Mouse (Mus musculus) spleen, adult 2 months (tissue): Measurements from ENCODE around the gene Agpat4. TPM values are rescaled to one million over a fixed set of nuclear protein-coding genes. Genes with fewer than 3 reads are reported as not detected.

Source experiments
- DNase-seq, 2 experiments: peaks; one replicate each; pipeline versions ENCODE4 v3.0.0 to v3.0.0-alpha.2; 2012 to 2021; ENCODE audit warnings: low spot score in 2 of 2, low read depth in 1 of 2
- H3K27ac ChIP-seq: fragments of 200-500 bp; 2 replicates; pipeline ENCODE4 v1.5.1; 2012; ENCODE audit warnings: low read length, inconsistent platforms; ENCODE audit not compliant: insufficient read depth
- H3K27me3 ChIP-seq: fragments of 200-500 bp; 2 replicates; pipeline ENCODE4 v1.6.1; 2012; ENCODE audit warnings: mild to moderate bottlenecking, moderate library complexity, low read length, inconsistent platforms; ENCODE audit not compliant: control insufficient read depth, insufficient read depth
- H3K36me3 ChIP-seq: fragments of 200-500 bp; 2 replicates; pipeline ENCODE4 v1.6.1; 2012; ENCODE audit warnings: mild to moderate bottlenecking, low read length, inconsistent platforms; ENCODE audit not compliant: control insufficient read depth, insufficient read depth
- H3K4me1 ChIP-seq: fragments of 200-500 bp; 2 replicates; pipeline ENCODE4 v1.6.1; 2011; ENCODE audit warnings: inconsistent platforms; ENCODE audit not compliant: control insufficient read depth, insufficient read depth, insufficient read length
- H3K4me3 ChIP-seq: fragments of 200-500 bp; 2 replicates; pipeline ENCODE4 v1.5.1; 2011; ENCODE audit warnings: mild to moderate bottlenecking, inconsistent platforms; ENCODE audit not compliant: insufficient read depth, insufficient read length; ENCODE audit errors: extremely low read depth
- CTCF ChIP-seq: fragments of 200-500 bp; IDR thresholded peaks from 2 replicates; pipeline ENCODE4 v1.5.1; 2011; ENCODE audit warnings: mild to moderate bottlenecking, inconsistent platforms; ENCODE audit not compliant: insufficient read depth, insufficient read length, insufficient replicate concordance; ENCODE audit errors: extremely low read depth
- POLR2A ChIP-seq: fragments of 200-500 bp; IDR thresholded peaks from 2 replicates; pipeline ENCODE4 v1.6.1; 2011; ENCODE audit warnings: low read depth, low read length, inconsistent platforms
- WGBS: fragments of 180-500 bp; shearing (Covaris S2); methylation state at CpG from one replicate; pipeline ENCODE4 v1.1.7; 2018; 5-methylcytosine and 5-hydroxymethylcytosine counted together
- polyA plus RNA-seq: library from polyadenylated mRNA; depleted of rRNA; stranded (reverse); fragments of >200 nt; gene quantifications from 2 replicates; pipeline ENCODE4 v1.2.3, GENCODE M21; 2012

Agpat4 gene
- polyA plus RNA-seq, 1 experiment, result 14.4 TPM

GRCm38 (mm10) chr17:12207022-12207548 is 88.6 kb downstream of the Agpat4 start:
- WGBS, result 61% methylated on average over 1 of the region's 1 CpGs
- Histone ChIP-seq H3K36me3 (no peaks in the 10 kb centered on the region), H3K27me3 (no peaks in the 10 kb centered on the region), H3K4me3 (no peak overlapping the region), H3K27ac (no peak overlapping the region), H3K4me1 (peaks cover 8% of the 10 kb centered on the region; the same call in 1 of the 2 replicates)
- DNase-seq, result no peak
- no peak for TF ChIP-seq POLR2A
- TF ChIP-seq CTCF, result no peak

GRCm38 (mm10) chr17:12209481-12209880 is 91.0 kb downstream of the Agpat4 start:
- Histone ChIP-seq H3K27ac (no peak overlapping the region), H3K4me1 (peaks cover 8% of the 10 kb centered on the region; the same call in 1 of the 2 replicates), H3K4me3 (no peak overlapping the region), H3K27me3 (no peaks in the 10 kb centered on the region), H3K36me3 (no peaks in the 10 kb centered on the region)
- TF ChIP-seq POLR2A, result no peak
- TF ChIP-seq CTCF, result no peak
- 83% methylated on average over 4 of the region's 4 CpGs for WGBS
- DNase-seq, result no peak

GRCm38 (mm10) chr17:12210544-12211132 is 92.1 kb downstream of the Agpat4 start:
- H3K36me3 ChIP-seq, result no peaks in the 10 kb centered on the region
- H3K27me3 ChIP-seq, result no peaks in the 10 kb centered on the region
- H3K27ac ChIP-seq, result no peak overlapping the region
- H3K4me1 ChIP-seq, result peaks cover 7% of the 10 kb centered on the region; the same call in 1 of the 2 replicates
- H3K4me3 ChIP-seq, result no peak overlapping the region
- no peak for TF ChIP-seq POLR2A
- TF ChIP-seq CTCF, result peak; percentile 97
- 28% methylated on average over 8 of the region's 8 CpGs for WGBS
- DNase-seq, result peak; percentile 42 to 82

- no peak for TF ChIP-seq CTCF
- TF ChIP-seq POLR2A, result no peak
Observed at GRCm38 (mm10) chr17:12211890-12212289, 93.4 kb downstream of the Agpat4 start.

GRCm38 (mm10) chr17:12212341-12212740 is 93.8 kb downstream of the Agpat4 start:
- no peak for TF ChIP-seq POLR2A
- no peak for TF ChIP-seq CTCF
- H3K27me3 ChIP-seq, result no peaks in the 10 kb centered on the region
- no peak overlapping the region for H3K27ac ChIP-seq
- whole genome bisulfite sequencing, result 90% methylated on average over 6 of the region's 6 CpGs
- H3K36me3 ChIP-seq, result no peaks in the 10 kb centered on the region; the same call in 1 of the 2 replicates
- DNase-seq, result no peak
- H3K4me1 ChIP-seq, result 0 out of 2 replicates have a peak, but pooled peaks cover 3% of the 10 kb centered on the region
- H3K4me3 ChIP-seq, result no peak overlapping the region

More at GRCm38 (mm10) chr17:12211890-12212289, 93.4 kb downstream of the Agpat4 start:
- no peaks in the 10 kb centered on the region for H3K36me3 ChIP-seq
- no peaks in the 10 kb centered on the region for H3K27me3 ChIP-seq
- no peak overlapping the region for H3K27ac ChIP-seq
- no peak for DNase-seq
- WGBS, result 95% methylated on average over 11 of the region's 11 CpGs
- H3K4me3 ChIP-seq, result no peak overlapping the region
- 0 out of 2 replicates have a peak, but pooled peaks cover 3% of the 10 kb centered on the region for H3K4me1 ChIP-seq

GRCm38 (mm10) chr17:12213430-12213829 is 94.9 kb downstream of the Agpat4 start:
- no peak overlapping the region for H3K4me3 ChIP-seq

GRCm38 (mm10) chr17:12216224-12216623 is 97.7 kb downstream of the Agpat4 start:
- no peak overlapping the region for H3K4me3 ChIP-seq
- no peaks in the 10 kb centered on the region for H3K27me3 ChIP-seq
- H3K4me1 ChIP-seq, result no peaks in the 10 kb centered on the region
- 89% methylated on average over 6 of the region's 6 CpGs for WGBS
- no peak overlapping the region for H3K27ac ChIP-seq
- no peaks in the 10 kb centered on the region; the same call in 1 of the 2 replicates for H3K36me3 ChIP-seq
- no peak for DNase-seq
- TF ChIP-seq CTCF (no peak), POLR2A (no peak)

More at GRCm38 (mm10) chr17:12213430-12213829, 94.9 kb downstream of the Agpat4 start:
- Histone ChIP-seq H3K36me3 (no peaks in the 10 kb centered on the region; the same call in 1 of the 2 replicates), H3K4me1 (no peaks in the 10 kb centered on the region), H3K27me3 (no peaks in the 10 kb centered on the region), H3K27ac (no peak overlapping the region)
- TF ChIP-seq POLR2A (no peak), CTCF (no peak)
- 85% methylated on average over 8 of the region's 8 CpGs for WGBS
- no peak for DNase-seq
